Mouse (Mus musculus): ENCODE data around the gene Cdcp2.

Gene Cdcp2

DNA sequence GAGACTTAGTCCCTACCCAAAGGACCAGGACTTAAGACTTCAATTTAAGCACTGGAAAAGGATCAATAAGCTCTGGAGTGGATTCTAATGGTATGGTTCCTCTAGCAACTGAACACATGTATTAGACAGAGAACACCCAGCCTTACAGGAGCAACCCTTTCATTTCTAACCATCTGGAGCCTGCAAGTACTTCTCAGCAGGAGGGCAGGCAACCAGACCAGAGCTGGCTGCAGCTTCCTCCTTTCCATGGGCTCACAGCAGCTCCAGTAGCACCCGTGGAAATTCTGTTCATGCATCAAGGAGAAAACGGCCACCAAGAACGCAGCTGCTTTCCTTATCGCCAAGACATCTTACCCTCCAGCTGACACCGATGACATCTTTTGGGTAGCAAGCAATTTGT is 39.0 kb downstream of the Cdcp2 start:
- no peak for DNase-seq

DNA sequence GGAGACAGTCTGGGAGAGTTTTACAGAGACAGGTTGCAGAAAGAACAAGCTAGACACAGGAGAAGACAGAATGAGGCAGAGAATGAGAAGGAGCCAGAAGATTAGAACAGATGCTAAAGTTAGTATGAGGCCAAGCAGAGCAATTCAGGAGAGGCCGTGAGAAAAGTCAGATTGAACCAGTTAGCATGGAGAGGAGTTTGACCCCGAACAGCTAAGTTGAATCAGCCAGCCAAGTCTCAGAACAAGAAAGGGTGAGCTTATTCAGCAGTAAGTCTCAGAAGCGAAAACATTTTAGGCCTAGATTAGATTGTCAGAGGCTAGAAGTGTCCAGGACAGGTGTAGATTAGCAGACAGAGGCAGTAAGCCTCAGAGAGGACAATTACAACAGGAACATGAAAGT is 39.8 kb downstream of the Cdcp2 start:
- DNase-seq: no peak

DNA sequence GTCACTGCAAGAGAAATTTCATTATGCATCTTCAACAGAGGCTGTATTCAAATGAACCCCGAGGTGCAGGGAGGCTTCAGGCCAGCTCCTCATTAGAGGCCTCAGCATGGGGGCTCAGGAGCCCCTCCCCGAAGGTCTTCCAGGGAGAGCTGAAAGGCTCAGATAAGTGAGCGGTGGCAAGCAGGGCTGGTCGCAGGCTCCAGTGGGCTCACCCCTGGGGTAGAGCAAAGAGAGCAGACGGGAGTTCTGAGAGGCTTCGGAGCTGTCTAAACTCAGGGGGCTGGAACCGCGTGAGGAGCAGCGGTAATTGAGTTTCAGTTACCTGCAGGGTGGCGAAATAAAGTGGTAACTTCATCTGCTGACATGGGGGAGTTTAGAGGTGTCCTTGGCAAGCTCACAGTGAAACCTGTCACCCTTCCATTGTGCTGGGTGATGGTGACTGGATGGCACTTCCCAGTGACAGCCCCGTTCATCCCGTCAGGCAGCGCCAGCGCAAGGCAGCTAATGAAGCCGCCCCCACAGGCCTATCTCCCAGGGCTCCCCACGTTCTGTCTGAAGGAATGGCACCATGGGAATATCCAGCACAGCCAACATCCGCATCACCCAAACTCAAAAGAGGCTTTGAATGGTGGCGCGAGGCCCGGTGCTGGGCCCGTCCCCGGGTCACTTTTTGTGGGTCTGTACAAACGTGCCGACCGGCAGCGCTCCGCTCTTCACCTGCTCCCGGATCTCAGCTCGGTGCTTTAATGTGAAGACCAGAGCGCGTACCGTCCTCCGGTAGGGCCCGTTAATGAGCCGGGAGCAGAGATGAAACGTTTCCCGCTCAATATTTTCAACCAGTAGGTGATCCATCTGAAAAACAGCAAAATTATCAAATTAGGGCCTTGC is 42.5 kb downstream of the Cdcp2 start:
- no peak for DNase-seq

DNA sequence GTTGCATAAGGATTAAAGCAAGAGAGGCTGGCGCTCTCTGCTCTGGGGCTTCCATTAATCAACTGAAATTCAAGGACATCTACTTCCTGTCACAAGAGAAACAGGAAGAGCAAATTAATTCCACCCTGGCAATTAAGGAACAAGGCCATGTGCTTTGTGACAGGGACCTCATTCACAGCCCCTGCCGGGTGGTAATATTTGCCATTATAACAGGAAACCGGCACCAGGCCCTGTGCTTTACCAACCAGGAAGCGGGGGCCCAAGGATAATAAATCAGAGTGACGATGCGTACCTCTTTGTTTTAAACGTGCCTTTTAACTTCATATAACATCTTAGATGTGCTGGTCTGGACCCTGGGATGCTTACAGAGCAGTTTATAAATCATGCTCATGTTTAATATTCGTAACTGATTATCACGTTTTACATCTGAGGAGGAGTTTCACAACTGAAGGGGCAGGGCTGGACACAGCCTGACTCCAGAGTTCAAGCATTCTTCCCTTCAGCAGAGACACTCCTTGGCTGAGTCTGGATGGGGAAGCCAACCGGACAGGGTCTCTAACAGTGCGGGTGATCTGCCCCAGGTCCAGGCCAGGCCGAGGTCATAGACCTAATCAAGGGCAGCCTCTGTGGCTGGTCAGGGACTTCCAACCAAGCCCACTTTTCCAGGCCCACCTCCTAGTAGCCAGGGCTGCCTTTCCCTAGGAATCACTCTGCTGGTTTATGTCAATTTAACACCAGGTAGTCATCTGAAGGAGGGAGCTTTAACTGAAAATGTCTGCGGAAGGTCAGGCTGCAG is 43.3 kb downstream of the Cdcp2 start:
- no peak for DNase-seq

DNA sequence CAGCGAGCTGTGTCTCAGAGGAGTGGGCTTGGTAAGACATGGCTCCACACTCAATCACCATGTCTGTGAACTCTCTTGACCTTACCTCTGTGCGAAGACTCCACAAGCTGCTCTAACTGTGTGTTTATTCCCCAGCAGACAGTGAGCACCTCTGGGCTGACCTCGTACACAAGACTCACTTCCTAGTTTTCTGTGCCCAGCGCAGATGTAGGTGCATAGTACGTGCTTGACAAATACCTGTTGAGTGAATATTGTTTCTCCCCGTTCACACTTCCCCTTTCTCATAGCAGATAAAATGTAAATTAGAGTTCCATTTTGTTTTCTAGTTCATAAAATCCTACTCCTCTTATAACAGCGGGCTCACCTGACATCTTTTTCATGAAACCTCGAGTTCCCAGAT is 46.8 kb downstream of the Cdcp2 start:
- DNase-seq: no peak

DNA sequence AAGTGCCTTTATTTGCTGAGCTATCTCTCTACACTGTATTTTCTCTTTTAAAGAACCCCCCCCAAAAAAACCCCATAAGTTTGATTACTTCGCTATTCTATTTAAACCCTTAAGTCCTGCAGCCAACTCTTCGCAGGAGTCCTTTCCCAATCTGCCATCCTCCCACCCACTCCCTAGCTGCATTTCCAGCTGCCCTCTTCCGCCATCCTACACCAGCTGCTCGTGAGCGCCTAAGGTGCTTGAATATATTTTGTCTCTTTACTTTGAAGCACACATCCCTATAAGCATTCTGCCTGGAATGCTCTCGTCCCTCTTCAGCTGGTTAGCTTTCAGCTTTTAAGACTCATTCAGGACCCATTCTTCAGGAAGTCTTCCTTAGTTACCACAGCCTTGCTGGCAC is 54.3 kb downstream of the Cdcp2 start:
- DNase-seq: no peak

DNA sequence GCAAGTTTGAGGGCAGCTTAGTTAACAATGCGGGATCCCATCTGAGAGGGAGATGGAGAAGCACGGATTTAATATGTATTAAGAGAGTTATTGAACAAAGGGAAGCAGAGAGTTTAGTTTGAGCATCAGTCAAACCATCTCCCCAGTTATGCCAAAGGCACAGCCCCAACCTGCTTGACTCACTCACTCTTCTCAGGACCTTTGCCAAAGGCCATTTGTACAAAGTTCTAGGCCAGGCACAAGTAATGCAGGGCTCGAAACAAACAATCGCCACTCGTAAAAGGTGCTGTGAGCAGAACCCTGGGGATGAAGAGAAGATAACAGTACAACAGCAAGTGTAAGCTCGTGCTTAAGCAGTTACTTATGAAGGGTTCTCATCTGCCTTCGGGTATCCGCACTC is 55.9 kb downstream of the Cdcp2 start:
- DNase-seq: no peak

DNA sequence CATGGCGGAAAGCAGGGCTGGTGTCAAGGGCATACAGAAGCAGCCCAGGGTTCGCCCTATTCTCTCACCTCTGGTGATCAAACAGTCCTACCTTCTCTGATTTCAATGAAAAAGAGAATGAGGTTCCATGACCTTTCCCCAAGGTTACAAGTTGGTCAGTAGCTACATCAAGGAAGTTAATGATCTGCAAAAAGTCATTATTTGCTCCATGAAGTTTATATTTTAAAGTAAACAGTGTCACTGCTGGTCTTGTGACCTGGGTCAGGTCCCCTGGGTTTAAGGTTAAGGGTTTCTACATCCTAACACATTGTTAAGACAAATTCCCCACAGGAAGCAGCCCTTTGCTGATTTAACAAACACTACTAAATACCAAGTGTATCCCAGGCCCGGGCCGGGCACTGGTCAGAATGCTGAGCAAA is 60.3 kb downstream of the Cdcp2 start:
- DNase-seq: no peak

DNA sequence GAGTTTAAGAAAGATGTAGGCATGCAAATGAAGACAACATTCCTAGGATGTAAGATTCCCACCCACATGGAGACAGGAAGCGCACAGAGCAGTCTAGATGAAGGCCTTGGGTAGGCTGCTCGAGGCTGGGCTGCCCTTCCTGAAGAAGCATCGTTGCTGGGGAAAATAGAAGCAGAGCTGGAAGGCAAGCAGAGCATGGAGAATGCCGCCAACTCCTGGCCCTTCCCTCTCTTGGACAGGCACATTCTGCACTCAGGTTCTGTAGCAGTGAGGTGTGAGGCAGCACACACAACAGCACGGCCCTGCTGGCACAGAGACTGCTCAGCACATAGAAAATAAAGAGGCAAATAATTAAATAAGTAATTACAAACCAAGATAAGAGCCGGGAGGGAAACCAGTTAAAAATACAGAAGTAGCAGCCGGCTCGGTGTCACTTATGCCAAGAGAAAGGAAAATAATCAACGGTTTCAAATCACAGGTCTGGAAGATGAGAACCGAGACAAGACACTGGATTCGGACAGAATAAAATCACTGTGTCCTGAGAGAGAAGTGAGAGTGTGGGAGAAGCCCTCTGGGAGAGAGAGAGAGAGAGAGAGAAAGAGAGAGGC is 62.6 kb downstream of the Cdcp2 start:
- DNase-seq: no peak

DNA sequence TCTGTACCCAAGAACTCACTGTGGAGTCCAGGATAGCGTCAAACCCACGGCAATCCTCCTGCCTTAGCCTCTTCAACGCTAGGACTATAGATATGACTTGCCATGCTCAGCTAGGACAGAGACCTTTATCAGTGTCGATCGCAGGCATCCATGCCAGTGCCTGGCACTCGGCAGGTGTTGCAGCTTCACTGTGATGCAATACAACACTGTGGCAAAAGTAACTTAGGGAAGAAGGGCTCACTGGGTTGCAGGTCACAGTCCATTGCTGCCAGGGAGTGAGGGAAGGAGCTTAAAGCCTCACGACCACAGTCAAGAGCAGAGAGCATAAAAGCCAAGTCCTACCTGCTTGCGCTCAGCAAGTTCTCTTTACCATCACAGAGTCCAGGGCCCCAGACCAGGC is 63.5 kb downstream of the Cdcp2 start:
- DNase-seq: no peak
